Mouse (Mus musculus) forebrain, embryonic 14.5 days (tissue): ENCODE measurements around the gene Mta2. TPM values are rescaled to one million over a fixed set of nuclear protein-coding genes. Genes with fewer than 3 reads are reported as not detected.

Experiments
- ATAC-seq: fragments of 200-750 bp; cut with Nextera tagmentation; 2 replicates; pipeline ENCODE4 v1.8.0; 2017; ENCODE audit warnings: mild to moderate bottlenecking, moderate library complexity
- DNase-seq: peaks from one replicate; pipeline ENCODE4 v3.0.0-alpha.2; 2015; ENCODE audit warnings: low spot score
- H3K27ac ChIP-seq: fragments of 300-500 bp; sonication (generic); 2 replicates; pipeline ENCODE4 v1.5.1; 2014; ENCODE audit warnings: low read depth, mild to moderate bottlenecking, control low read depth, low read length, moderate library complexity
- H3K27me3 ChIP-seq: fragments of 300-500 bp; sonication (generic); replicated peaks from 2 replicates; pipeline ENCODE4 v1.6.1; 2014; ENCODE audit warnings: low read length, control low read depth, mixed read lengths; ENCODE audit not compliant: control insufficient read depth, insufficient read depth
- H3K36me3 ChIP-seq: fragments of 300-500 bp; sonication (generic); 2 replicates; pipeline ENCODE4 v1.6.1; 2014; ENCODE audit warnings: low read length, control low read depth; ENCODE audit not compliant: control insufficient read depth, insufficient read depth
- H3K4me1 ChIP-seq: fragments of 300-500 bp; sonication (generic); 2 replicates; pipeline ENCODE4 v1.6.1; 2014; ENCODE audit warnings: antibody characterized with exemption, low read length, control low read depth; ENCODE audit not compliant: control insufficient read depth, insufficient read depth
- H3K4me2 ChIP-seq: fragments of 300-500 bp; sonication (generic); 2 replicates; pipeline ENCODE4 v1.6.1; 2014; ENCODE audit warnings: mild to moderate bottlenecking, control low read depth, low read length
- H3K4me3 ChIP-seq: fragments of 300-500 bp; sonication (generic); 2 replicates; pipeline ENCODE4 v1.5.1; 2014; ENCODE audit warnings: low read depth, low read length, control low read depth
- H3K9ac ChIP-seq: fragments of 300-500 bp; sonication (generic); 2 replicates; pipeline ENCODE4 v1.6.1; 2014; ENCODE audit warnings: mild to moderate bottlenecking, low read length, control low read depth, moderate library complexity
- H3K9me3 ChIP-seq: fragments of 300-500 bp; sonication (generic); replicated peaks from 2 replicates; pipeline ENCODE4 v1.6.1; 2016; ENCODE audit warnings: low read length, control low read depth, mixed read lengths; ENCODE audit not compliant: control insufficient read depth
- WGBS: fragments of 180-500 bp; shearing (Covaris S2); extraction: QIAGEN DNeasy Blood & Tissue Kit; methylation state at CpG from one replicate; pipeline ENCODE4 v1.1.7; 2014; 5-methylcytosine and 5-hydroxymethylcytosine counted together
- polyA plus RNA-seq: library from polyadenylated mRNA; unstranded; fragments of >200 nt; fragmentation: Nextera tagmentation; extraction: Ambion mirVana; gene quantifications from 2 replicates; pipeline ENCODE4 v1.2.1, GENCODE M21; 2014

Gene Mta2
- polyA plus RNA-seq, 1 experiment from 2014 or later = 57.1 TPM

- Histone ChIP-seq H3K4me3 (peak within 1 kb of the TSS; percentile 69), H3K9ac (peak within 1 kb of the TSS; percentile 74), H3K9me3 (no peaks in the 10 kb centered on the region), H3K27ac (peak within 1 kb of the TSS; percentile 98), H3K27me3 (no peaks in the 10 kb centered on the region), H3K36me3 (peaks cover 63% of the 10 kb centered on the region), H3K4me2 (peak within 1 kb of the TSS; percentile 87), H3K4me1 (peaks cover 18% of the 10 kb centered on the region)
- WGBS = 1% methylated on average over 46 of the region's 46 CpGs
- DNase-seq (peak; percentile 100), ATAC-seq (peak; percentile 95)
These were observed 11.7 kb downstream of the Mta2 start, which contains the start of gene Tut1 for GRCm38 (mm10) chr19:8953135-8954039. TSS of gene Tut1 (plus strand) at chr19:8953847.

- Histone ChIP-seq H3K9me3 (no peaks in the 10 kb centered on the region), H3K4me1 (peaks cover 18% of the 10 kb centered on the region), H3K27ac (peak overlapping the region; percentile 98), H3K36me3 (peaks cover 61% of the 10 kb centered on the region), H3K27me3 (no peaks in the 10 kb centered on the region), H3K9ac (peak overlapping the region; percentile 74), H3K4me3 (peak overlapping the region; percentile 69), H3K4me2 (peak overlapping the region; percentile 87)
- DNase-seq (no peak), ATAC-seq (no peak)
- 5% methylated on average over 9 of the region's 9 CpGs for whole genome bisulfite sequencing
These were observed 12.5 kb downstream of the Mta2 start for GRCm38 (mm10) chr19:8954171-8954570.

DNA sequence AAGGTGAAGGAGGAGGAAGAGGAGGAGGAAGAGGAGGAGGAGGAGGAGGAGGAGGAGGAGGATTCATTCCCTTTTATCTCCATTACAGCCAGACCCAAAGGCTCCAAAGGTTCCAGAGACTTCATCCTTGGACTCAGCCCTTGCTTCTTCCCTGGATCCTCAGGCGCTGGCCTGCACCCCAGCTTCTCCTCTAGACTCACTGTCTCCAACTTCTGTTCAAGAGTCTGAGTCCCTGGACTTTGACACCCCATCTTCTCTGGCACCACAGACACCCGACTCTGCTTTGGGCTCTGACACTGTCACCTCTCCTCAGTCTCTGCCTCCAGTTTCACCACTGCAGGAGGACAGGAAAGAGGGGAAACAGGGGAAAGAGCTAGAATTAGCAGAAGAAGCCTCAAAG lies 20.6 kb downstream of the Mta2 start:
- Histone ChIP-seq H3K4me2 (no peak overlapping the region), H3K4me3 (no peak overlapping the region), H3K9me3 (no peaks in the 10 kb centered on the region), H3K27me3 (no peaks in the 10 kb centered on the region), H3K4me1 (peaks cover 8% of the 10 kb centered on the region), H3K9ac (no peak overlapping the region), H3K36me3 (peaks cover 81% of the 10 kb centered on the region), H3K27ac (no peak overlapping the region)
- no peak for DNase-seq
- ATAC-seq = no peak
- WGBS = 83% methylated on average over 2 of the region's 2 CpGs

DNA sequence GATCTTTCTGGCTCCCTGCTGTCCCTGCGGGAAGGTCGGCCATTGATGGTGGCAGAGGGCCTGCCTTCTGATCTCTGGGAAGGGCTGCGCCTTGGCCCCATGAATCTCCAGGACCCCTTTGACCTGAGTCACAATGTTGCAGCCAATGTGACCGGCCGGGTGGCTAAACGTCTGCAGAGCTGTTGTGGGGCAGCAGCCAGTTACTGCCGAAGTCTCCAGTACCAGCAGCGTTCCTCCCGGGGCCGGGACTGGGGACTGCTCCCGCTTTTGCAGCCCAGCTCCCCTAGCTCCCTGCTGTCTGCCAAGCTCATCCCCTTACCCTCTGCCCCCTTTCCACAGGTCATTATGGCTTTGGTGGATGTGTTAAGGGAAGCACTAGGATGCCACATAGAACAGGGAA lies 23.4 kb downstream of the Mta2 start:
- Histone ChIP-seq H3K4me1 (peaks cover 10% of the 10 kb centered on the region), H3K27ac (no peak overlapping the region), H3K36me3 (peaks cover 73% of the 10 kb centered on the region), H3K27me3 (no peaks in the 10 kb centered on the region), H3K4me2 (no peak overlapping the region), H3K9ac (no peak overlapping the region), H3K9me3 (no peaks in the 10 kb centered on the region), H3K4me3 (no peak overlapping the region)
- ATAC-seq = no peak
- WGBS = 93% methylated on average over 11 of the region's 11 CpGs
- no peak for DNase-seq

GRCm38 (mm10) chr19:8965771-8966170 lies 24.1 kb downstream of the Mta2 start:
- Histone ChIP-seq H3K36me3 (peaks cover 73% of the 10 kb centered on the region), H3K4me1 (peaks cover 10% of the 10 kb centered on the region), H3K9ac (peak overlapping the region; percentile 62; the same call in 1 of the 2 replicates), H3K9me3 (no peaks in the 10 kb centered on the region), H3K4me3 (peak overlapping the region; percentile 80; the same call in 1 of the 2 replicates), H3K27me3 (no peaks in the 10 kb centered on the region), H3K27ac (no peak overlapping the region; the same call in 1 of the 2 replicates), H3K4me2 (peak overlapping the region; percentile 60)
- 78% methylated on average over 8 of the region's 8 CpGs for WGBS
- no peak for DNase-seq
- ATAC-seq = no peak

DNA sequence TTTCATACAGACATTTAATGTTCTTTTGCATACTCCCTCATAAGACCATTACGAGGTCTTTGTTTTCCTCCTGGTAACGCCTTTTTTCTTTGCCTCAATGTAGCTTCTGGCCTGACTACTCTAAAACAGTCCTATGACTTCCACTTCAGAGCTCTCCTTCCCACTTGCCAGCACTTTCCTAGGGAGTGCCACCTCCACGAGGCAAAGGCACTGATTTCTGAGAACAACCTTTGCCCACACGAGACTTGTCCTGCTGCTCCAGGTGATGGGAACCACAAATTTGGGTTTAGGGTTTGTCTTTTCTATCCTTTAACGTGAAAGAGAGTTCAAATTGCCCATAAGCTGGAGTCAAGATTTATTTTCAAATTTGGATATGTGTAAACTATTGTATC lies 24.5 kb downstream of the Mta2 start:
- H3K9me3 ChIP-seq = no peaks in the 10 kb centered on the region
- peak overlapping the region; percentile 60 for H3K4me2 ChIP-seq
- 48% methylated on average over 5 of the region's 5 CpGs for WGBS
- H3K4me3 ChIP-seq = peak overlapping the region; percentile 80
- ATAC-seq = no peak
- H3K27ac ChIP-seq = peak overlapping the region; percentile 83
- no peaks in the 10 kb centered on the region for H3K27me3 ChIP-seq
- no peak for DNase-seq
- H3K9ac ChIP-seq = peak overlapping the region; percentile 62
- peaks cover 10% of the 10 kb centered on the region for H3K4me1 ChIP-seq
- H3K36me3 ChIP-seq = peaks cover 74% of the 10 kb centered on the region

DNA sequence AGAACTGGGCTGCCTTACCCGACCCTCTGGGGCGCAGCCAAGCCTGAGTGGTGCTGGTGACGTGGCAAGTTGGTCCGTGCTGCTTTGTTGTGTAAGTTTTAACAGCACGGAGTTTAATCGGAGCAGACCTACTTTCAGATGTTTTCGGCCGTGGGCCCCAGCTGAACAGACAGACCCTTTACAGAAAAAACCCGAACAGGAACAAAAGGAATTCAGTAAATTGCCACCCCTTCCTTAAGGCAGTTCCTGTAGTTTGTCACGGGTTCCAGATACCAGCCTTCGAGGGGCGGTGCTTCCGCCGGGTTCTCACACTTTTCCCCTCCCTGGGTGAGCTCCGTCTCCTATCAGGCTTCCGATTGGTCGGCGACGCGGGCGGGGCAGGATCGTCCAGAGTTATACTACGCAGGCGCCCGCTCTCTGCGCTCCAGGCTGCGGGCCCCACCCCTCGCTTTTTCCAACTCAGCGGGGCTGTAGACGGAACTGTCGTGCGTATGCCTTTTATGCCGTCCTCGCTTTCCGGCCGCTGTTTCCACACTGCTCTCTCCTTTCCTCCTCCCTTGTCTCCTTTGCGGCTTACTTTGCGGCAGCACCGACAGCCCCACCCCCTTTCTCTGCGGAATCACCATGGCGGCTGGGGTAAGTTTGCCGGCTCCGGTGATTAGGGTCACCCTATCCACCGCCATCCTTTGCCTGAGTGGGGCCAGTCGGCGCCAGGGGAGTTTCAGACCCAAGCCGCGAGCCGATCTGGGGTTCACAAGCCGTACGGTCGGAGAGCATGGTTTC lies 25.1 kb downstream of the Mta2 start, which contains the start of gene Eef1g:
TSS of gene Eef1g (plus strand) at position 452 of the 783 bp plus-strand sequence.
- H3K4me3 ChIP-seq = peak within 1 kb of the TSS; percentile 80
- peaks cover 10% of the 10 kb centered on the region for H3K4me1 ChIP-seq
- H3K27ac ChIP-seq = peak within 1 kb of the TSS; percentile 83
- H3K9ac ChIP-seq = peak within 1 kb of the TSS; percentile 92
- WGBS = under 1% methylated on average over 52 of the region's 52 CpGs
- H3K9me3 ChIP-seq = no peaks in the 10 kb centered on the region
- DNase-seq (peak; percentile 100), ATAC-seq (peak; percentile 99)
- peak within 1 kb of the TSS; percentile 85 for H3K4me2 ChIP-seq
- no peaks in the 10 kb centered on the region for H3K27me3 ChIP-seq
- H3K36me3 ChIP-seq = peaks cover 74% of the 10 kb centered on the region

DNA sequence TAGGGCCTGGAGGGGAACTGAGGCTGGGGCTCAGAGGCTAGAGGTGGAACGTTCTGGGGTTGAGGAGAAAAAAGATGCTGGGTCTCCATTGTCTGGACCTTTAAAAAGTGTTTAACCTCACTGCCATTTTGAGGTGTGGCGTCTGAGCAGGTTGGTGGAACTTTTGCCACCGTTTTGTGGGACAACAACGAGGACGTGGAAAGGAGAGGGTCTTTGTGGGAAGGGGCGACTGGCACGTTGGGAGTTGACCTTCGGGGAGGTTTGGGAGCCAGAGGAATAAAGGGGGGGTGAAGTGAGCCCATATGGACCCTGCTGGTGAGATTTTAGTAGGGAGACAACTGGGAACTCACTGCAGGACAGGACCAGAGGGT lies 25.7 kb downstream of the Mta2 start:
- peak; percentile 1; the same call in 1 of the 2 replicates for ATAC-seq

More for the DNA sequence above, 25.7 kb downstream of the Mta2 start:
- Histone ChIP-seq H3K9ac (peak overlapping the region; percentile 92), H3K4me3 (peak overlapping the region; percentile 80), H3K27ac (peak overlapping the region; percentile 74; the same call in 1 of the 2 replicates), H3K4me2 (peak overlapping the region; percentile 85), H3K4me1 (peaks cover 10% of the 10 kb centered on the region), H3K36me3 (peaks cover 74% of the 10 kb centered on the region), H3K9me3 (no peaks in the 10 kb centered on the region), H3K27me3 (no peaks in the 10 kb centered on the region)
- no peak for DNase-seq
- 0% methylated on average over 8 of the region's 8 CpGs for WGBS
